Mouse (Mus musculus) ES-Bruce4 (cell line): Measurements from ENCODE around the gene Lgr5. TPM values are rescaled to one million over a fixed set of nuclear protein-coding genes. Genes with fewer than 3 reads are reported as not detected.
A peak's percentile ranks its signal among the peaks of the same experiment; 100 is the strongest.

Experiments used
- H3K27ac ChIP-seq: 2 replicates; pipeline ENCODE4 v1.5.1; 2012; ENCODE audit warnings: low read length, inconsistent platforms; ENCODE audit not compliant: insufficient read depth
- H3K27me3 ChIP-seq: 2 replicates; pipeline ENCODE4 v1.6.1; 2012; ENCODE audit warnings: mild to moderate bottlenecking, low read length, inconsistent platforms; ENCODE audit not compliant: control insufficient read depth, poor library complexity, insufficient read depth, severe bottlenecking
- H3K36me3 ChIP-seq: 2 replicates; pipeline ENCODE4 v1.6.1; 2012; ENCODE audit warnings: inconsistent platforms, mild to moderate bottlenecking, low read length, moderate library complexity; ENCODE audit not compliant: control insufficient read depth, poor library complexity, insufficient read depth, severe bottlenecking
- H3K4me1 ChIP-seq: one replicate; pipeline ENCODE4 v1.8.1; 2011; ENCODE audit warnings: low read length; ENCODE audit not compliant: control insufficient read depth, insufficient read depth
- H3K4me3 ChIP-seq: 2 replicates; pipeline ENCODE4 v1.5.1; 2011; ENCODE audit warnings: low read depth, mild to moderate bottlenecking, low read length
- H3K9ac ChIP-seq: 2 replicates; pipeline ENCODE4 v1.6.1; 2012; ENCODE audit warnings: low read depth, mild to moderate bottlenecking, inconsistent platforms; ENCODE audit not compliant: poor library complexity, severe bottlenecking
- H3K9me3 ChIP-seq: replicated peaks from 2 replicates; pipeline ENCODE4 v1.6.1; 2012; ENCODE audit warnings: mild to moderate bottlenecking, low read length, inconsistent platforms; ENCODE audit not compliant: control insufficient read depth, poor library complexity, insufficient read depth, severe bottlenecking
- CTCF ChIP-seq: IDR thresholded peaks from one replicate; pipeline ENCODE4 v1.8.1; 2011; ENCODE audit warnings: low read depth, low read length
- EP300 ChIP-seq: IDR thresholded peaks from 2 replicates; pipeline ENCODE4 v1.6.1; 2011; ENCODE audit warnings: low read depth, low read length; ENCODE audit not compliant: insufficient read depth
- POLR2A ChIP-seq: IDR thresholded peaks from one replicate; pipeline ENCODE4 v1.8.1; 2011; ENCODE audit warnings: low read length; ENCODE audit not compliant: insufficient read depth
- polyA plus RNA-seq: library from polyadenylated mRNA; stranded (reverse); fragments of >200 nt; gene quantifications from 2 replicates; pipeline ENCODE4 v1.2.4, GENCODE M21; 2011; ENCODE audit warnings: low read depth; ENCODE audit not compliant: missing spikeins, insufficient read depth, insufficient read length

Gene Lgr5
- polyA plus RNA-seq, 1 experiment = 0.27 TPM

DNA sequence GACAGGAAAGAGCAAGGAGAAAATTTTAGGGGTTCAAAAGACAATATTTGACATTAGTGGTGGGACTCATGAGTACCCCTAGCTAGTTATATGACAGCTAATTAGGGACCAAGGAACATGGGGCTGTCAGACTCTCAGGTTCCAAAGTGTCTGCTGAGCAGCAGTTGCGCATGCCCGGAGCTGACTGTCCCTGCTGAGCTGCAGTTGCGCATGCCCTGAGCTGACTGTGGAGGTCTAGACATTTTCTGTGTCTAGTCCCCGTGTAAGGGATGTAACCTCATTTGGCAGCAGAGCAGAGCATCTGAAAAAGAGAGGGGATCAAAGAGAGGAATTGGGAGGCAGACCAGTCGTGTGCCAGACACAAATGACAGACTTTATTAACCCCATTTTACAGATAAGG is 23.6 kb downstream of the Lgr5 start:
- H3K36me3 ChIP-seq = no peaks in the 10 kb centered on the region
- no peak for TF ChIP-seq CTCF
- no peak for TF ChIP-seq EP300
- TF ChIP-seq POLR2A = no peak
- H3K9me3 ChIP-seq = no peaks in the 10 kb centered on the region
- no peaks in the 10 kb centered on the region for H3K4me1 ChIP-seq
- no peak overlapping the region for H3K27ac ChIP-seq
- H3K4me3 ChIP-seq = no peak overlapping the region
- no peak overlapping the region for H3K9ac ChIP-seq
- H3K27me3 ChIP-seq = peaks cover 1% of the 10 kb centered on the region; the same call in 1 of the 2 replicates

DNA sequence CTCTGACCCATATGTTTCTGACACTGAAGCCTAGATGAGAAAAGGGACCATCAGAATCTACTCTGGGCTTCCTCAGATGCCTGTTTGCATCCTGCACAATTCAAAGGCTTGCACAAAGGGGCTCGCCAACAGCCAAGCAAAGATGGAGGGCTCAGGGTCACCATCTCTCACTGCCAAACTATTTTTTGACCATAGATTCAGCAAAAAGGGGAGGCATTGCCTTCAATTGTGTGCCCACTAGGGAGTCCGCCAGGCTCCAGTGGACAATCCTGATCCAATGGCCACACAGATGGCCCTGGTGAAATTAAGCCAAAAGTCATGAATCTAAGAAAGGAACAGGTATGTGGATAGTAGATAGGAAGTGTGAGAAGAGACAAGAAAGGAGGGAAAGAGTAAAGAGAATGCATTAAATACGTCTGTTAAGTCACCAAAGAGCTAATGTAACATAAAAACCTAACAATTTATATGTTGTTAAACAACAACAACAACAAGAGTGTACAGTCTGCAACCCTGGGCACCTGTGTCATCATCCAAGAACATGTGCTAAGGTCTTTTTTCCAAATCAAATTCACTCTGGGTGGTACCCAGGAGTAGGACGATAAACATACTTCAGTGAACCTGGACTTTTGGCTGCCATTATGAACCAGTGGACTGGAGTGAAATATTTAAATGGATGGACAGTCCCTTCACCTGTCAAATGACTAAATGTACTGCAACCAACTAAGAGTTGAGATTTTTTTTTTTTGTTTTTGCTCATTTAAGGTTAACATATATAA is 24.5 kb downstream of the Lgr5 start:
- no peaks in the 10 kb centered on the region for H3K36me3 ChIP-seq
- TF ChIP-seq POLR2A (no peak), CTCF (no peak), EP300 (no peak)
- no peaks in the 10 kb centered on the region for H3K9me3 ChIP-seq
- no peak overlapping the region for H3K9ac ChIP-seq
- no peak overlapping the region for H3K4me3 ChIP-seq
- H3K27me3 ChIP-seq = peaks cover 1% of the 10 kb centered on the region; the same call in 1 of the 2 replicates
- no peak overlapping the region for H3K27ac ChIP-seq
- no peaks in the 10 kb centered on the region for H3K4me1 ChIP-seq

GRCm38 (mm10) chr10:115561136-115561880 is 26.3 kb downstream of the Lgr5 start:
- H3K36me3 ChIP-seq = no peaks in the 10 kb centered on the region
- no peak overlapping the region for H3K4me3 ChIP-seq
- H3K27me3 ChIP-seq = peaks cover 1% of the 10 kb centered on the region; the same call in 1 of the 2 replicates
- TF ChIP-seq POLR2A (no peak), EP300 (no peak), CTCF (no peak)
- H3K4me1 ChIP-seq = no peaks in the 10 kb centered on the region
- H3K27ac ChIP-seq = no peak overlapping the region
- H3K9me3 ChIP-seq = no peaks in the 10 kb centered on the region
- H3K9ac ChIP-seq = no peak overlapping the region

DNA sequence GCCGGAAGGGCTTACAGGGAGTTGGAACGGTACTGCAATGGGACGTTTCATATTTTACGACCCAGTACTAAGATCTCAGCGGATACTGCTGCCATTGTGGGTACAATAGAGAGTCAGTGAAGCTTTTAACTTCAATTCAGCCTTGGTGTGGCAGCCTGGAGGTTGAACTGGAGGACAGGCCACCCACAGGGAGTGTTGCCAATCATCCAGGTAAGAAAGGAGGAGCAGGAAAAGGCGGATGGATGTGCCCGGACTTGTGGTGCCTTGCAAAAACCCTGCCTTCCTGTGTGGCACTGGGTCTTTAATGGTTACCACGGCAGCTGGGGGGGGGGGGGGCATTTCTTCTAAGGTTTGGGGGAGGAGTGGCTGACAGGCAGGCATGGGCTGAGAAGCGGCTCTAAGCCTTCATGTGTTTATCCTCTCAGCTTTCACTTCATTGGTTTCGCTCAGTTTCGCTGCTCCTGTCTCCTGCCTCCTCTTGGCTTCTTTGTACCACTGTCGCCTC is 30.8 kb downstream of the Lgr5 start:
- TF ChIP-seq EP300 = 0 out of 2 replicates have a peak, but pooled peaks have one; percentile 35
- TF ChIP-seq CTCF = no peak
- Histone ChIP-seq H3K9me3 (no peaks in the 10 kb centered on the region), H3K4me3 (no peak overlapping the region), H3K36me3 (no peaks in the 10 kb centered on the region), H3K27ac (no peak overlapping the region), H3K9ac (no peak overlapping the region), H3K4me1 (no peaks in the 10 kb centered on the region), H3K27me3 (peaks cover 1% of the 10 kb centered on the region; the same call in 1 of the 2 replicates)

DNA sequence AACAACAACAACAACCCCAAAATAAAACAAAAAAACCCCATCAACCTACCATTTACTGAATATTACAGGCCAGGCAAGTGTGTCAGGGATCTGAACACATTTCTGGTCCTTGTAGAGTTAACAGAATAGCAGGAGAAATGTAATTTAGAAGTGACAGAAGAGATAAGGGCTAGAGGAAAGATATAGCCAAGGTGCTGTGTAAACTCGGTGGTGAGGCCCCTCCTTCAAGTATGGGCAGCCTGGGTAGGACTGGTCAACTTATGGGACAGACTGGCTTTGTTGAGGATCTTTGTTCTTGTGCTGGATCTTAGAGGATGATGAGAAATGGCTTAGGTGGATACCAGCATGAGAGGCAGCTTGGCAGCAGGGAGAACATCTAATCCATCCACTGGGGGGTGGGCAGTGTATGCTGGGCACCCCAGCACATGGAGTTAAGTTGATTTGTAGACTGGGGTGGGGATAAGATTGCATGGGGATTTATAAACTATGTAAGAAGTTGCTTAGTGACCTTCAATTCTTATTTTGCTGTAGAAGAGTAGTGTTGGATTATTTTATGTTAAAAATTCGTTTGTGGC is 32.3 kb downstream of the Lgr5 start:
- Histone ChIP-seq H3K27me3 (no peaks in the 10 kb centered on the region), H3K9ac (no peak overlapping the region), H3K9me3 (no peaks in the 10 kb centered on the region), H3K4me1 (no peaks in the 10 kb centered on the region), H3K27ac (no peak overlapping the region), H3K4me3 (no peak overlapping the region), H3K36me3 (no peaks in the 10 kb centered on the region)
- TF ChIP-seq CTCF = no peak
- no peak for TF ChIP-seq POLR2A
